Mouse (Mus musculus): ENCODE data around the gene Ttc28.

Gene Ttc28

GRCm38 (mm10) chr5:111330417-111331098 lies 451.0 kb downstream of the Ttc28 start, which contains the start of gene Pitpnb:
Gene Pitpnb (plus strand): TSS chr5:111330763.
- peak; percentile 95 for DNase-seq (ENCODE audit: low read depth, low spot score)

GRCm38 (mm10) chr5:111331099-111331435 lies 451.5 kb downstream of the Ttc28 start:
- DNase-seq (ENCODE audit: low read depth, low spot score) = no peak

GRCm38 (mm10) chr5:111335939-111336691 lies 456.5 kb downstream of the Ttc28 start:
- no peak for DNase-seq (ENCODE audit: low read depth, low spot score)

Data from brain, embryonic 18.5 days (tissue).